17 mouse cellular contexts compared by ENCODE assay signal in the genomic region with DNA sequence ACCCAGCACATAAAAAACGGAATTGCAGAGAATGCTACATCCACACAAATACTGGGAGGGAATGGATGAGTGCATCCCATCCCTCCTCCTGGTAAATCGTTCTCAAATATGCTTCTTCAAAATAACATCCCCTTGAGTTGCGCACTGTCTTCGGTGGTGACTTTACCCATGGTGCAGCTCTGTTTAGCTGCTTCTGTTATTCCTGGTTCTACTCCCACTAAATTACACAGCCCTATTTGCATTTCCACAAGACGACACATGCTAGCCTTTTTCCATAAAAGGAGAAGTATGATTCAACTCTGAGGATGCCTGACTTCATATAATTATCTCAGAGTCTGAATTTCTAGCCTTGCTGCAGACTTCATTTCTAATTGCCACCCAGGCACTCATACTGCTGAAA.
A peak's percentile ranks its signal among the peaks of the same experiment; 100 is the strongest.
DNase-seq lines count a peak whose midpoint lies in the region.
"Had no signal": no experiment of that assay in that cellular context is flagged by ENCODE, and none has a peak within 500 bp of the region (broad histone marks: within the 10 kb centered on the region; RNA-seq: fewer than 3 reads in every experiment).

No protein-coding gene starts in this region.

- intact Hi-C loops in left cerebral cortex, postnatal 36 days (cut with DNase I), result loop anchor here (5.0 kb wide), 1 partner anchor 111 kb away; no protein-coding TSS in a partner anchor

- peak; percentile 41 to 54 for DNase-seq in frontal cortex, postnatal 36 days (ENCODE audit: low spot score in 2 of 2)
- no peak for DNase-seq in frontal cortex, postnatal 25 days (ENCODE audit: low spot score in 2 of 2)
- DNase-seq in right cerebral cortex, adult 2 months (ENCODE audit: low spot score in 2 of 2), result peak; percentile 17 to 37
- DNase-seq in right cerebral cortex, postnatal 25 days, result no peak
- peak; percentile 17 to 27 for DNase-seq in left cerebral cortex, postnatal 36 days (ENCODE audit: low spot score in 2 of 2)
- no peak for DNase-seq in adrenal gland, adult 18-20 months (ENCODE audit: low spot score in 2 of 2)
- DNase-seq: adrenal gland, adult 2 months; adrenal gland, postnatal 36 days; B cell, adult 2 months; cerebellum, adult 2 months; cerebellum, postnatal 25 days; gastrocnemius, postnatal 14 days; kidney, adult 8-10 months; kidney, postnatal 4 days; lung, embryonic 14.5 days; lung, postnatal 14 days; midbrain, embryonic 14.5 days had no signal

Comparison
In these comparisons a context has a peak if more than half of its experiments do, and no peak if none do; other contexts are left out.
1. DNase-seq: peak in frontal cortex, postnatal 36 days (2 of 2), right cerebral cortex, adult 2 months (2 of 2) and left cerebral cortex, postnatal 36 days (2 of 2); none in frontal cortex, postnatal 25 days (0 of 2), right cerebral cortex, postnatal 25 days (single experiment) and adrenal gland, adult 18-20 months (0 of 2).